Mouse (Mus musculus) liver, embryonic 16.5 days (tissue): ENCODE measurements at regions not wholly inside any gene's neighbourhood (a gene's known extent, or its start where the extent isn't known, plus 50 kb on each side); places are given as distances from the start of the nearest gene placed in this dataset.

ENCODE experiments used
- ATAC-seq: fragments of 200-750 bp; cut with Nextera tagmentation; 2 replicates; pipeline ENCODE4 v1.8.0; 2017; ENCODE audit warnings: low read depth, mild to moderate bottlenecking, moderate number of reproducible peaks, moderate library complexity
- H3K27ac ChIP-seq: fragments of 300-500 bp; sonication (generic); 2 replicates; pipeline ENCODE4 v1.5.1; 2014; ENCODE audit warnings: mild to moderate bottlenecking, low read length
- H3K27me3 ChIP-seq: fragments of 300-500 bp; sonication (generic); 2 replicates; pipeline ENCODE4 v1.6.1; 2014; ENCODE audit warnings: low read depth, low read length, mixed read lengths; ENCODE audit not compliant: control insufficient read depth, insufficient read depth
- H3K36me3 ChIP-seq: fragments of 300-500 bp; sonication (generic); 2 replicates; pipeline ENCODE4 v1.6.1; 2014; ENCODE audit warnings: mild to moderate bottlenecking; ENCODE audit not compliant: control insufficient read depth, insufficient read depth
- H3K4me1 ChIP-seq: fragments of 300-500 bp; sonication (generic); 2 replicates; pipeline ENCODE4 v1.6.1; 2014; ENCODE audit warnings: low read depth, low read length, mixed read lengths; ENCODE audit not compliant: control insufficient read depth
- H3K4me2 ChIP-seq: fragments of 300-500 bp; sonication (generic); 2 replicates; pipeline ENCODE4 v1.6.1; 2014; ENCODE audit warnings: low read depth, low read length, mixed read lengths
- H3K4me3 ChIP-seq: fragments of 300-500 bp; sonication (generic); 2 replicates; pipeline ENCODE4 v1.5.1; 2014; ENCODE audit warnings: low read depth, mild to moderate bottlenecking, low read length
- H3K9ac ChIP-seq: fragments of 300-500 bp; sonication (generic); 2 replicates; pipeline ENCODE4 v1.6.1; 2014; ENCODE audit warnings: low read depth, low read length
- H3K9me3 ChIP-seq: fragments of 300-500 bp; sonication (generic); replicated peaks from 2 replicates; pipeline ENCODE4 v1.6.1; 2016; ENCODE audit warnings: low read length; ENCODE audit not compliant: control insufficient read depth
- WGBS: fragments of 180-500 bp; shearing (Covaris S2); extraction: QIAGEN DNeasy Blood & Tissue Kit; methylation state at CpG from one replicate; pipeline ENCODE4 v1.1.7; 2014; ENCODE audit not compliant: insufficient replicate concordance; 5-methylcytosine and 5-hydroxymethylcytosine counted together

DNA sequence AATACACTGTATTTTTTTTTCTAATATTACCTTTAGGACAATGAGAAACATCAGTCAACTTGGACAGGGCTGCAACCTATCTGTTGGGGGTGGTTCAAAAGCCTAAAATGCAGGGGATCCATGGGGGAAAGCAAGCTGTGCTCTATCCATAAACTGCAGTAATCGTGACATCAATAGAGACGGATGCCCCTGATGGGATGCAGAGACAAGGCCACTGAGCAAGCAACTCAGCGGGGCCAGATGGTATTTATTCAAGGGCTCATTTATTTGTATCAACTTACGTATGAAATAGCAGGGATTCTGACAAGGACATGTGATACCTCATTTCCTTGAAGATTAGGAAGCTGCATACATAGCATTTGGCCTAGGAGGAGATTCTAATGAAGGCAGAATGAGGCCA is 673.5 kb upstream of the A1bg start:
- no peak for ATAC-seq
- WGBS: 56% methylated on average over 4 of the region's 4 CpGs

DNA sequence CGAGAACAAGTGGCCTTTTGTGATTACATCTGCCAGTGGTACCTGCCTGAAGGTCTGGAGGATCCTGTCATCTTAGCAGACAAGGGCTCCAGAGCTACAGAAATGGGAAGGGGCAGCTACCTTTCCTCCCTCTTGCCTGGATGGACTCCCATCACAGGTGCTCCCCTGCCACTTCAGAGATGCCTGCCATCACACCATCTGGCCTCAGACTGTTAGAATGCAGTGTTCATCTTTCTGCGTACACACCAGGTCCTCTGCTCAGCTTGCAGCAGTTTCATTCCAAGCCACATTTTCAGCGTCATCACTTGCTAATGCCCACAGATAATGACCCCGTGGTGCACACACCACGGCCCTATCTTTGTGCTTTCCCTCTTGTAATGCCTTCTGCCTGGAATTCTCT is 666.1 kb upstream of the A1bg start:
- WGBS: 56% methylated on average over 5 of the region's 5 CpGs
- ATAC-seq: no peak

More for the DNA sequence above, 673.5 kb upstream of the A1bg start:
- H3K4me1 ChIP-seq: no peaks in the 10 kb centered on the region
- H3K4me2 ChIP-seq: no peak overlapping the region
- no peaks in the 10 kb centered on the region for H3K36me3 ChIP-seq
- no peaks in the 10 kb centered on the region for H3K9me3 ChIP-seq
- H3K27me3 ChIP-seq: no peaks in the 10 kb centered on the region
- H3K9ac ChIP-seq: no peak overlapping the region
- H3K4me3 ChIP-seq: no peak overlapping the region
- H3K27ac ChIP-seq: no peak overlapping the region

DNA sequence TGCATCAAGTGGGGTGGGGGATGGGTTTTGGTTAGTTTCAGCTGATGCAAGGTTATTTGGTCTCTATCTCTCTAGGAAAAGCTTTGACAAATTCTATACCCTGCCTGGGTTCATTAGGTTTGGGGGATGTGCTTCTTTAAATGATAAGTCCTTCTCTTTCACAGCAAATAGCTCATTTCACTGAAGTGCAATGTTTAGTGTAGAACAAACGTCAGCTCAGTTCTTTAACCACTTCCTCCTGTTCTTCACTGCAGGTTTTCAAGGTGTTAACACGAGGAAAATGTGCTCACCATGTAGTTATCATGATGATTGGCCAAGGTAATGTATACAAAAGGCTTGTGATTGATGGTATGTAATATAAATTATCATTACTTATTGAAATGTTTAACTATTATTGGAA is 659.5 kb upstream of the A1bg start:
- Histone ChIP-seq H3K4me1 (no peaks in the 10 kb centered on the region), H3K4me2 (no peak overlapping the region), H3K9me3 (no peaks in the 10 kb centered on the region), H3K27me3 (no peaks in the 10 kb centered on the region), H3K4me3 (no peak overlapping the region), H3K27ac (no peak overlapping the region), H3K36me3 (no peaks in the 10 kb centered on the region), H3K9ac (no peak overlapping the region)
- no peak for ATAC-seq
- 12% methylated on average over 2 of the region's 2 CpGs for WGBS

More for the DNA sequence above, 666.1 kb upstream of the A1bg start:
- Histone ChIP-seq H3K9me3 (no peaks in the 10 kb centered on the region), H3K36me3 (no peaks in the 10 kb centered on the region), H3K4me3 (no peak overlapping the region), H3K27me3 (no peaks in the 10 kb centered on the region), H3K4me2 (no peak overlapping the region), H3K4me1 (no peaks in the 10 kb centered on the region), H3K27ac (no peak overlapping the region), H3K9ac (no peak overlapping the region)

DNA sequence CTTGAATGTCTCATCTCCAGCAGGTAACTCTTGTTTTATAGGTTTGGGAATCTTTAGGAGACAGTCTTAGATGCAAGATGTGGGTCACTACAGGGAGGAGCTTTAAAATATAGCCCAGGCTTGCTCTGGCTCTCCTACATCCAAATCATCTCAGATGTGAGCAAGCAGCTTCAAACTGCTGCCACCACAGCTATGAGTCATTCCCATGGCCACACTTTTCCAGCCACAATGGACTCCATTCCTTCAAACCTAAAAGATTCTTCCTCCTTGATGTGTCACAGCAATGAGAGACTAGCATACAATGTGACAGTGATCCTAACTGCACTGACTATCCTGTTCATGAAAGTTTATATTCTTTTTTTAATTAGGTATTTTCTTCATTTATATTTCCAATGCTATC is 640.5 kb upstream of the A1bg start:
- Histone ChIP-seq H3K36me3 (no peaks in the 10 kb centered on the region), H3K9me3 (no peaks in the 10 kb centered on the region), H3K4me3 (no peak overlapping the region), H3K4me1 (no peaks in the 10 kb centered on the region), H3K4me2 (no peak overlapping the region), H3K27ac (no peak overlapping the region), H3K9ac (no peak overlapping the region), H3K27me3 (no peaks in the 10 kb centered on the region)
- no peak for ATAC-seq

DNA sequence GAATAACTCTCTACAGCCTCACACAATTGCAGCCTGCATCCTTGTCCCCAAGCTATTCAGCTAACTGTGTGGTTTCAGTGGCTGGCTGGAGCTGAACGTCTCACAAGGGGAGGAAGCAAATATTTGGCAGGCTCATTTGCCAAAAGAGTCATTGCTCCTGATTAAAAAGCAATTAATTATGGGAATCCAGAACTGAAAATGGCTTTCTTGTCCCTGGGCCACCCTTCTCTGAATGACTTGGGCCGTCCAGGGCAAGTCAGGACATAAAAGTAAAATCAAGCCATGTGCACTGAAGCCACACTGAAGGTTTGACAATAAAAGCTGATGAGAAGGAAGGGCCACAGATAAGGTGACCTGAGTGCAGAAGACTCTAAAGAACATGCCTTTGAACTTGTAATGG is 639.4 kb upstream of the A1bg start:
- Histone ChIP-seq H3K4me1 (no peaks in the 10 kb centered on the region), H3K9ac (no peak overlapping the region), H3K4me3 (no peak overlapping the region), H3K4me2 (no peak overlapping the region), H3K36me3 (no peaks in the 10 kb centered on the region), H3K27me3 (no peaks in the 10 kb centered on the region), H3K9me3 (no peaks in the 10 kb centered on the region), H3K27ac (no peak overlapping the region)
- no peak for ATAC-seq
- WGBS: 28% methylated on average over 2 of the region's 2 CpGs

DNA sequence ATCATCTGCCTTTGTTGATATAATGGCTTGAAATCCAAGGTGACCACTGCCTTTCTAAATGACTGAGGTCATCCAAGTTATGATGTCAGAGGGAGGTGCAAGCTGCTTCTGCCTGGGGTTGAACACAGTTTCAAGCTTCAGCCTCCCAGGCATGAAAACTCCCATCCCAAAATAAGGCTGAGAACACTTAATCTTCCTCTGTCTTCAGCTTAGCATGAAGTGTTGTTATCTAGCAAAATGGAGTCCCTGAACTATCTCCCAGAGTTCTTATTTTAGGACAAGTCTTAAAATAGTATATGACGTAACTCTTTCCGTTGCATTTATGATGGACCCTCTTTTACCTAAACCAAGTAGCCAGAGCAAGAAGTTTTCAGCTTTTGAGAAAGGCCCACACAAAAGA is 631.1 kb upstream of the A1bg start:
- no peak overlapping the region for H3K27ac ChIP-seq
- no peaks in the 10 kb centered on the region for H3K36me3 ChIP-seq
- H3K27me3 ChIP-seq: no peaks in the 10 kb centered on the region
- no peak overlapping the region for H3K4me2 ChIP-seq
- no peaks in the 10 kb centered on the region for H3K4me1 ChIP-seq
- no peaks in the 10 kb centered on the region for H3K9me3 ChIP-seq
- 68% methylated on average over 2 of the region's 2 CpGs for WGBS
- ATAC-seq: no peak
- H3K9ac ChIP-seq: no peak overlapping the region
- no peak overlapping the region for H3K4me3 ChIP-seq

DNA sequence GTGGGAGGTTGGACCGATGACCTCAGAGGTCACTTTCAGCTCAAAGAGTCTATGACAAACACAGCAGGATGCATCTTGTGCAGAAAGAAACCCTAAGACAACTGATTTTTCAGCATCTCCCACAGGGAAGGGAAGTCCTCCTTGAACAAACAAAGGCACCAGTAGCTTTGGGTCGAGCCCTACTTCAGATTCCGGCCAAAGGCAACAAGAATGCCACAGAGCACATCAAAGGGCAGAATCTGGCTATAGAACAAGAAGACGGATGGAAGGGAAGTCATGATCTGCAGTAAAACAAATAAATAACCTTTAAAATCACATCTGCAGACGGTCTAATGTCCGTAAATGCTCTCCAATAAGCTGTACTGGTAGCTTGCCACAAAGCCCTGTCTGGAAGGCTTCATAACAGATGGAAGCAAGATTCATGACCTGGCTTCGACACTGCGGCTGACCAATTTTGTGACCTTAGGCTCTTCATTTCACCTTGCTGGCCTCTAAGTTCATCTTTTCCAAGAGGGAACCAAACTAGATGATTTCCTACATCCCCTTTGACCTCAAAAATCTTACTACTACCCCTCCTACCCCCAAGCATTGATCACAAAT is 630.4 kb upstream of the A1bg start:
- no peak for ATAC-seq
- 55% methylated on average over 8 of the region's 8 CpGs for WGBS
- no peaks in the 10 kb centered on the region for H3K4me1 ChIP-seq
- H3K9ac ChIP-seq: no peak overlapping the region
- no peak overlapping the region for H3K27ac ChIP-seq
- no peak overlapping the region for H3K4me3 ChIP-seq
- H3K9me3 ChIP-seq: no peaks in the 10 kb centered on the region
- H3K4me2 ChIP-seq: no peak overlapping the region
- H3K27me3 ChIP-seq: no peaks in the 10 kb centered on the region
- no peaks in the 10 kb centered on the region for H3K36me3 ChIP-seq

DNA sequence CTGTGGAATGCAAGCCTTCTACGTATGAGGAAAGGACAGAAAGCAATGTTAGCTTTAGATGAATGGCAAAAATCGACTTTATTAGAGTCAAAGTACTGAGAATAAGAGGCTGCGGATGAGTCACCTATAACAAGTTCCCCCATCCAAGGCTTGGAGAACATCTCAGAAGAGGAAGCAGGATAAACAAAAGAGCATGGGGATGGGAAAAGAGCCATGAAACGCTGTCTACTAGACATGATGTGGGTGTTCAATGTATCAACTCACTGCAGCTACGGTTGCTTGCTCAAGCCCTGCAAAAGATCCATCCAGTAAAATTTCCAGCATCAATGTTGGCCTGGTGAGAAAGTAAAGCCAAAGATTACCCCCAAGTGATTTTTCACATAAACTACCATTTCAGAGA is 628.4 kb upstream of the A1bg start:
- no peaks in the 10 kb centered on the region for H3K27me3 ChIP-seq
- no peaks in the 10 kb centered on the region for H3K36me3 ChIP-seq
- no peak overlapping the region for H3K9ac ChIP-seq
- H3K9me3 ChIP-seq: no peaks in the 10 kb centered on the region
- no peaks in the 10 kb centered on the region for H3K4me1 ChIP-seq
- H3K4me2 ChIP-seq: no peak overlapping the region
- no peak overlapping the region for H3K27ac ChIP-seq
- ATAC-seq: no peak
- 53% methylated on average over 5 of the region's 5 CpGs for WGBS
- no peak overlapping the region for H3K4me3 ChIP-seq

DNA sequence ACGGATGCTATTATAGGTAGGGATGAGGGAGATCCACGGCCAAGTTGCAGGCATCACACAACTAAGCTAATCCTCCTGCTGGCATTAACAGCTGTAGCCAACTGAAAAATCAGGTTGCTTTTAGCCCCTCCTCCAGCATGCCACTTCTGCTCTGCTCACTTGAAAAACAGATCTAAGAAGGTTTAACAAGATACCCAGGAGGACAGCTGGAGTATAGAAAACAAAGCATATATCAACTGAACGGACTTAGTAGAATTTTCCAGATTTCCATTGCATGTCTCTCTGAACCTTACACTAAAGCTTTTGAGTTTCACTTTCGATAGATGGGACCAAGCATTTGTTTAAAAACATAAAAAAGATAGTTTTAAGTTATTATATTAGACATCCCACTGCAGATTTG is 625.6 kb upstream of the A1bg start:
- 54% methylated on average over 4 of the region's 4 CpGs for WGBS
- Histone ChIP-seq H3K9ac (no peak overlapping the region), H3K36me3 (no peaks in the 10 kb centered on the region), H3K9me3 (no peaks in the 10 kb centered on the region), H3K27me3 (no peaks in the 10 kb centered on the region), H3K4me1 (no peaks in the 10 kb centered on the region), H3K27ac (no peak overlapping the region), H3K4me3 (no peak overlapping the region), H3K4me2 (no peak overlapping the region)
- no peak for ATAC-seq
